Mouse (Mus musculus): ENCODE data around the gene Ust.
A peak's percentile ranks its signal among the peaks of the same experiment; 100 is the strongest.

Ust gene

DNA sequence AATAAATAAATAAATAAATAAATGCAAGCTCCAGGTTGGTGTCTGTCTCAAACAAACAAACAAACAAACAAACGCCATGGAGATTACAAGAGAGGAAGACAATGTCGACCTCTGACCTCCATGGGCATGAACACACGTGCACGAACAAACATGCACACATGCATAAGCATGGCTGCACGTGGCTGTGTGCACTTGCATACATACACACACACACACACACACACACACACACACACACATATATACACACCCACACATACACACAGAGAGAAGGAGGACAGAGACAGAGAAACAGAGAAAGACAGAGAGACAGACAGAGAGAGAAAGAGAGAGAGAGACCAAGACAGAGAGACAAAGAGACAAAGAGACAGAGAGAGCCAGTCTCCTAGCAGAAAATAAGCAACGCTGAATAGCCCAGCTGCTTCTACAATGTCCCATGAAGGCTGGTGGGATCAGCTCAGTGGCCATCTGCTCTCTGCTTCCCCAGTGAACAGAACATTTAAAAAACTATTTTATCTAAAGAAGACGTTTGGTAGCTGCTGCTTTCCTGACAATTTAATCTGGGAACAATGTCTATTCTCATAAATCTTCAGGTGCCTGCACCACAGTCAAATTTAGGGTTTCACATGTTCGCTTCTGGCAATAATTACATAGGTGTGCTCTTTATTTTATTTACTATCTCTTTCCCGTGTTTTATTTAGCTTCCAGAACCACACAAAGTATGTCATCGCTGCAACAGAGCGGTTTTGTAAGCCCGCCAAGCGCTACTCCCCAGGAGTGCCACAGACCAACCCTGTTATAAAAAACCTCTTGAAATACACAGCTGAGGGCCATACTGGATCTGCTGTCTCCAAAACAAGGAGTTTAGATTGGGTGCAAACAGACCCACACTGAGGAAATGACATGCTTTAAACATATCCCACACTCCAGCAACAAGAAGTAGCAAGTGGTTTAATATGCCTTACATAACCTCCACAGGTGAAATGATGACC, 89.5 kb downstream of the Ust start:
- no peak for DNase-seq (ENCODE audit: inconsistent ontology term)

- DNase-seq (ENCODE audit: inconsistent ontology term) = no peak
Measured at GRCm38 (mm10) chr10:8427671-8428364, 90.8 kb downstream of the Ust start.

DNA sequence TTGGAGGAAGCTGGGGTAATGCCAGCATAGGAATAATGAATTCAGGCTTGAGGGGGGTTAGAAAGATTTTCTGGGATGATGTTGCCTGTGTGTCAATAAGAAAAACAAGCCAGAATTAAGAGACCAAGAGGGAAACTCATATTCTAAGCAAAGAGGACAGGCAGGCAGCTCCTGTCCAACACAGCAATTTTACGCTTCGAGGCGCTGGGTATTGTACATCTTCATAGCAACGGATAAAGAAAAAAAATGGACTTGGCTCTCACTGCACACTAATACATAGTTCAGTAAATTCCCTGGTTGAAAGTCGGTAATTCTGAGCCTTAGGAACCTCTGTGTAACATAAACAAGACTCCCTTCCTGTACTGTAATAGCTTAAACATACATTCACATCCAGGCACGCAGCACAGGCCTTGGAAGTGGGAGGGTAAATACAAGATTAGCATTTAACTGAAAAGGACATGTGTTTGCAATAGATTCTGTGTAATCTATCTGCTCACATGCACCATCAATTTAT, 99.1 kb downstream of the Ust start:
- no peak for DNase-seq (ENCODE audit: inconsistent ontology term)

GRCm38 (mm10) chr10:8415474-8415873, 103.2 kb downstream of the Ust start:
- no peak for DNase-seq (ENCODE audit: inconsistent ontology term)

DNA sequence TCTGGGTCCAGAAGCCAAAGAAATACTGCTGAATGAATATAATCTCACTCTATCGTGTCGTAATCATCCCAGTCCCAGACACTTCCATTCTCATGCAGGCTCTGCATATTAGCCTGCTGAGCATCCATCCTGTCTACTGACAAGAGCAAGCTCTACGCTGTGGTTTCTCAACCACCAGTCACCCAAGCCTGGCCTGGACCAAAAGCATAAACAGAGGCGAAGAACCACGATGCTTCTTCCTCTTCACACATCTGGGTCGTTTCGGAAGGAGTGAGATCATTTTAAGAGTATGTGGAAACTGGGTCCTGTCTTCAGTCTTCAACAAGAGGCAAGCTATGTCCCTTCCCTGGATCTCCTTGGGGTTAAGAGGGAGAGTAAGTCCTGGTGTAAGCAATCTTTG, 103.6 kb downstream of the Ust start:
- DNase-seq (ENCODE audit: inconsistent ontology term) = no peak

DNA sequence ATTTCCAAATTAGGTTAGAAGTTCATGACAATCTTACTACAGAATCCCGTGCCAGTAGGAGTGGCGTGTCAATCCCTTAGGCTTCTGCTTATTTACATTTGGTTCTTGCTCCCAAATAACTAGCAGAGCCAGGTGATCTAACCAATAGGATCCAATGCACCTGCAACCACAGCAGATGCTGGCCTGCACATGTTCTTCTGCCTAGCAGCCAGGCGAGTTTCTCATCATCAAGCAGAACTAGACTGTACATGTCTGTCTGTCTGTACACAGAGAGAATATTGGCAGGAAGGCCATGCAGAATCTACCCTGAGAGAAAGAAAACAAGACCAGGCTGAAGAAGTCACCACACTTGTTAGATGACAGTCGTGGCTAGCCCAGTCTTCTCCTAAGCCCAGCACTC, 113.5 kb downstream of the Ust start:
- no peak for DNase-seq (ENCODE audit: inconsistent ontology term)

DNA sequence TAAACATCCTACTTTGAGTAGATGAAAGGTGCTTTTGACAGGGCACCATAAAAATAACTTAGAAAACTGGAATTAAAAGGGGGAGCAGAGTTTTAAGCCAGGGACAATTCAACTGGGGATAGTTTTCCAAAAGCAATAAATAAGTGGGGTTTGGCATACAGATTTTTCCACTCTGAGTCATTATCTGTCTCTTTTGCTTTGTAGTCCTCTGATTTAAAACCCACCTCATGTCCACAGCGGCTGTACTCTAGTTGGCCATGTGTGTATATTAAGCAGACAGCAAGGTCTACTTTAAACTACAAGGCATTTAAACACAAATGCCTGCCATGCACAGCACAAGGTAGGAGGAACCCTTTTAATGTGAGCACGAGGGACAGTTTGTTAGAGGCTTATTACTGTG, 126.4 kb downstream of the Ust start:
- peak; percentile 34 for DNase-seq (ENCODE audit: inconsistent ontology term)

DNA sequence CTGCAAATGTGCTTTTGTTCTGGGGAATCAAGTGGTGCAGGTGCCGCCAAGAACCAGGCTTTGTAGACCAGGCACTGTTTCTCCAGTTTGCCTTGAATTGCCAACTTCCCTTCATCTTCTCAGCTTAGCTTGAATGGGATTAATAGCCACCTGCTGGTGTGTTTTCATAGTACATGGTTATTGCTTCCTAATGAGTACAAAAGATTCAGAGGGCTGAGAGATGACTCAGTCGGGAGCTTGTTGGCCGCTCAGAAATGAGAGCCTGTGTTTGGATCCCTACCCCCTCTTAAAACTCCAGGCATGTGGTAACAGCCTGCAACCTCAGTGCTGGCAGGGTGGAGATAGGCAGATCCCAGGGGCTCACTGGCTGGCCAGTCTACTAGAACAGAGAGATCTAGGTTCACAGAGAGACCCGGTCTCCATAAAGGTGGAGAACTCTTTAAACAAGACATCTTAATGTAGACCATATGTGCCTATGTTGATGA, 127.3 kb downstream of the Ust start:
- peak; percentile 92 for DNase-seq (ENCODE audit: inconsistent ontology term)

- DNase-seq (ENCODE audit: inconsistent ontology term) = peak; percentile 6
Measured at GRCm38 (mm10) chr10:8388239-8388638, 130.4 kb downstream of the Ust start.

DNA sequence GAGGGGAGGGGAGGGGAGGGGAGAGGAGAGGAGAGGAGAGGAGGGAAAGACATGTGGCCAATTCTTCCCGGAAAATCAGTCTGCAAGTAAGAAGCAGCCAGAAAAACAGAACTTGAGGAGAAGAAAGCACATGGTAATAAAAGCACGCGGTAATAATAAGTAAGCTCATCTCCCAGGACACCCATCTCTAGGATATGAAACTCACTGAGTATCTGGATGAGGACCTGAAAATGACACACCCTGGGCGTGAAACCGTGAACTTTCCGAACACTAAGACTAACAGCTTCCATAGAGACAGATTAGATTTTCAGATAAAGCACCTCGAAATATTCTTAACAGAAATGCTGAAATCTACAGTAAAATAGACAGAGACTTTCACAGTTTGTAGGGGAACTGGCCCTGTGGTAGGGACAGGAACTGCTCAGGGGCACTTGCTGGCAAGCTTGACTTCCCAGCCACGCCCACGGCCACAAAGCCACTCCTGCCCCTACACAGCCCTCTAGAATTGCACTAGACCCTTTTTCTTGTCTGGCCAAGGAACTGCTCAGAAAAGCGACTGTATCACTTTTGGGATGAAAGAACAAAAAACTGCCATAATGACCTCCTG, 148.6 kb downstream of the Ust start:
- no peak for DNase-seq (ENCODE audit: inconsistent ontology term)

GRCm38 (mm10) chr10:8365816-8366215, 152.8 kb downstream of the Ust start:
- DNase-seq (ENCODE audit: inconsistent ontology term) = no peak

DNA sequence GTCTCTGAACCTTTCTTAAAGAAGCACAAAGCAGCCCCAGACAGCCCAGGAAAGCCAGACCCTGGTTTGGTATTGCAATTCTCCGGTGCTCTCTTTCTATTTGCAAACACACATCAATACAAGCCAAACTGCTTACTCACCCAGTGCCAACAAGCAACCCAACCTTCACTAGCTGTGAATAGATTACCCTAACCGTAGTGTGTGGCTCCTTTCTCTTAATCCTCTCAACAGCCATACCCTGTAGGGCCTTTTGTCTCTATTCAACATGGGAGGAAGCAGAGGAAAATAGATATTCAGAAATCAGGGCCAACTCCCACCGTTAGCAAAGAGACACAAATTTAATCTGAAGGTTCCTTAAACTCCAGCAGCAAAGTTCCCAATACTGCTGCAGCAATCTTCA, 154.4 kb downstream of the Ust start:
- DNase-seq (ENCODE audit: inconsistent ontology term) = peak; percentile 29

DNA sequence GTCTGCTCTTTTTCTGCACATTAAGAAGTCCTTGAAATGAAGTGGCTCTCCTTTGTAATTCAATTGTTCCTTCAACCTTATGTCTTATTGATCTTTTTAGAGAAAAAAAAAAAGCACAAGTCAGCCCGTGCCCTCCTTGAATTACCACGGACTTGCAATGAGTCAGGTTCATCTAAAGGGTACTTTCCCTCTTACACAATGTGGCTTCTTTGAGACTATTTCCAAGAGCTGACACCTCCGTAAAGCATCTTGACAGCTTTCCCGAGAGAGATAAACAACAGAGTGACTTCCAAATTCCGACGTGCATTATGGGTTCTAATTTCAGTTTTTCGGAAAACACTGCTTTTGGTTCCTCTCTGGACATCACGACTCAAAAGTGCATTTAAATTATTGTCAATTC, 155.3 kb downstream of the Ust start:
- DNase-seq (ENCODE audit: inconsistent ontology term) = no peak

- no peak for DNase-seq (ENCODE audit: inconsistent ontology term)
Measured at GRCm38 (mm10) chr10:8358286-8359045, 160.2 kb downstream of the Ust start.

DNA sequence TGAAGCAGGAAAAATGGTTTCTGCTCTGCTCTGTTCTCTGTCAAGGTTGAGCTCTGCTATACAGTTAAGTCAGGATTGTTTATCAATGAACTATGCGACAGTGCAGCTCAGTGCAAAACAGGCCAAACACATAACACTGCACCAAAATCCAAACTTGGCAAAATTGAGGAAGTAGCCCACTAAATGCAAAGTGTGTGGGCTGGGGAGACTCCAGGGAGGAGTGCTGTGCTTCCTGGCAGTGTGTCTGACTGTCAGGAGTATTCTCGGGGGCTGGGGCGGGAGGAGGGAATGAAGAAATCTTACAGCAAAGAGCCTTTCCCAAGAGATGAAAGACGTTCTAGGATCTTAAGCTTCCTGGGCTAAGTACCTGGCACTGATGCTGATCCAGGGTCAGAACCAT, 165.1 kb downstream of the Ust start:
- DNase-seq (ENCODE audit: inconsistent ontology term) = no peak

DNA sequence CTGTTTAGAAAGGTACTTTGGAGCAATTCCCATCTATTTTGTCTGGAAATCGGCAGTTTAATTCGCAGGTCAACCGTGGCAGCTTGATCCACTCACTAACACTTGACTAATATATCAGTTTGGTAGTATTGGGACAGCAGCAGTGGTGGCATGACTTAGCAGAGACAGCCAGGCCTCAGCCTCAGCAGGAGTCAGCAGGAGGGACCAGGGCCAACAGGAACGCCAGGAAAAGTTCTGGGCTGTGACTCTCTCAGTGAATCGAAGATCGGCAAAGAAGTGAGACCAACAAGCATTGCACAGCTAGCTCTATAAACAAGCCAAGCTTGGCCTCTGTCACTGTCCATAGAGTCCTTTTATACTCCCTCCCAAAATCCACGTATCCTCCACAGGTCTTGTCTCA, 168.0 kb downstream of the Ust start:
- DNase-seq (ENCODE audit: inconsistent ontology term) = no peak

DNA sequence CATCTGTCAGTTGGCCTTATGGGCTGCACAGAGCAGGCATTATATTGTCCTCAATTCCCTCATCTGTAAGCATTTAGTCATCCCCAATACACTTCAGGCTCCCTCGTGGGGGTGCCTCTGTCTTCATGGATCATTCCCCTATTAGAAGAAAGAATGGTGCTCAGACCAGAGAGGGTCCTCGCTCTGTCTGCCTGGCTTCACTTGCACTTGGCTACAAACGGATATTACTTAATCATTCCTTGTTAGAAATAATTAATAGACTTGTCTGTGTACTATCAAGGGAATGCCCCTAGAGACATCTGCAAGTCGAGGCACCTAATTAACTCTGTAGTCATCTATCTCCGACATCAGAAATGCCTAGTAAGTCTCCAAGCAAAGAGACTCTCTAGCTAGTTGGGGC, 171.1 kb downstream of the Ust start:
- DNase-seq (ENCODE audit: inconsistent ontology term) = no peak

- DNase-seq (ENCODE audit: inconsistent ontology term) = no peak
Measured at GRCm38 (mm10) chr10:8342556-8342955, 176.1 kb downstream of the Ust start.

DNA sequence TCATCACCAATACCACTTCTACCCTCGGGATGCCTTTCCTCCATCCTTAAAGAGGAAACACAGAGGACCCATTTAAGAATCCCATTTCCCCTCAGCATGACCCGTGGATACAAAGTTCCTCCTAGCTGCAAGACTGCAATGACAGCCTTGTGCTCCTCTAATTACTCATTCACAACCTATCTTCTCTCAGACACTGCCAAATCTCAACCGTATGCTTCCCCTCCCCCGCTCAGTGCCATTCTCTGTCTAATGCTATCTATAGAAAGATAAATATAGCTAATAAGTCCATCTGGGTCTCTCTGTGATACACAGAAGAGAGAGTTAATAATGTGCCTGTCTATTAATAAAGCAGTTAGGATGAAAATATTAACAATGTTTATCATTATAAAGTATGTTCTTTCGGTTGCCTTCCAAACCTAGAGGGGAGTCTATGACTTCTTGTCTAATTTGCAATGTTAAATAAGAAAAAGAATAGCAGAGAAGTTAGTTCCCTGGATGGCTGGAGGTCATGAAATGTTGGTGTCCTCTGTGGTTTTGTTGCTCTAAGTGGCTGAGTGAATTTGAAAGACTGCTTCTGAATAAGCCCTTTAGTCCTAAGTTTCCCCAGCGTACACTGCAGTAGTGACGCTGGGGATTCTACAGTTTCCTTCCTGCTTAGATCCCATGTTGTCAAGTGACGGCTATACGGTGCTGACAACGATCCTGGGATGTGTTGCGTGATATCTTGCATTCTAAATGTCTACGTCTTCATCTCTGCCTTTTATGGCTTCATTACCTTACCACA, 178.8 kb downstream of the Ust start:
- no peak for DNase-seq (ENCODE audit: inconsistent ontology term)

GRCm38 (mm10) chr10:8336601-8337000, 182.0 kb downstream of the Ust start:
- DNase-seq (ENCODE audit: inconsistent ontology term) = no peak

GRCm38 (mm10) chr10:8330958-8331357, 187.7 kb downstream of the Ust start:
- no peak for DNase-seq (ENCODE audit: inconsistent ontology term)
